Mouse (Mus musculus): ENCODE measurements around the gene Hlcs.

The Hlcs gene

GRCm38 (mm10) chr16:94246058-94246784, 67.2 kb downstream of the Hlcs start:
- no peak for DNase-seq

GRCm38 (mm10) chr16:94241126-94241525, 72.2 kb downstream of the Hlcs start:
- DNase-seq = peak; percentile 60 to 73

- no peak for DNase-seq
These were observed 73.2 kb downstream of the Hlcs start for GRCm38 (mm10) chr16:94240190-94240589.

- no peak for DNase-seq
These were observed 73.8 kb downstream of the Hlcs start for GRCm38 (mm10) chr16:94239567-94239966.

DNA sequence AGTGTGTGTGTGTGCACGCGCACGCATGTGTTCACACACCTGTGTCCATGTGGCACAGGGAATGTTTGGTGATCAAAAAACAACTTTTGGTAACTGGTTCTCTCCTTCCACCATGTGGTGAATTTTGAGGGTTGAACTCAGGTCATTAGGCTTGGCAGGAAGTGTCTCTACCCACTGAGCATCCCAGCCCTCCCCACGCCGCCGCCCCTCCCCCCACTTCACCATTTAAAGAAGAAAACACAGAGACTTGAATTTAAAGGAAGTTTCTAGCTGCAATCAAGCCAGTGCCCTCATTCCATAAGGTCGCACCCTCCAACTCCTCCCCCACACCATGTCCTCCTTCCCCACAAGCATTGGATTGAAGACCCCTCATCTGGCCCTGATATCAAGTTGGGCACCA, 74.2 kb downstream of the Hlcs start:
- DNase-seq = no peak

- DNase-seq = no peak
These were observed 76.3 kb downstream of the Hlcs start for GRCm38 (mm10) chr16:94237130-94237484.

DNA sequence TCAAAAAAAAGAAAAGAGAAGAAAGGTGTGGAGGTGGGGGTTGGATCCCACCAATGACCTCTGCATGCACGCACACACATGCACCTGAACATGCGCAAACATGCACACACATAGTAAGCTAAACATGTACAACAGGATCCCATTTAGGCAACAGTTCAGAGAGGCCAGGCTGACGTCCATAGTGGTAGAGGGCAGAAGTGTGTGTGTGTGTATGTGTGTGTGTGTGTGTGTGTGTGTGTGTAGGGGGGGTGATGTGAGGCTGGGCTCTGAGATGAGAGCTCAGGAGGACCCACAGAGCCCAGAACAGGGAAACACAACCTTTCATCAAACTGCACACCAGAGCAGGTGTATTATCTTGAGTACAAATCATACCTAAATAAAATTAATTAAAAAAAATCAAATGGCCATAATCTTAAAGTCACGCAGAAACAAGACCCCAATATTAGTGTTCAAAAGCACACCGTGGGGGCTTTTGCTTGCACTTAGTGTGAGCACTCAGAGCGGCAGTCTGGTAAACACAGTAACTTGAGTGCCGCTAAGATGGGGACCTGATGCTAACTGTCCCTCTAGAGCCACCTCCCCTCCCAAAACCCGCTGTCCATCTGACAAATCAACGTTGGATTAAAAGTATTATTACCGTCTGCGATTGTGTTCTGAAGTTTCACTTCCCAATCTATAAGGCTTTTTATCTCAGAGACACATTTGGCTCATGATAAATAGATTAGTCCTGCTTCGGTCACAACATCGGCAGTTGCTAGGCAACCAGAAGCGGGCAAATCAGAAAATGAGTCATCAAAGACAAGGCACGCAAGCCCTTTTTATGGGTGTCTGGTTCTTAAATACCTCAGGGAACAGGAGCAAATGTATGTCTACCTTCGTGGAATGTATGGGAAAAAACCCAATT, 76.9 kb downstream of the Hlcs start:
- DNase-seq = no peak

DNA sequence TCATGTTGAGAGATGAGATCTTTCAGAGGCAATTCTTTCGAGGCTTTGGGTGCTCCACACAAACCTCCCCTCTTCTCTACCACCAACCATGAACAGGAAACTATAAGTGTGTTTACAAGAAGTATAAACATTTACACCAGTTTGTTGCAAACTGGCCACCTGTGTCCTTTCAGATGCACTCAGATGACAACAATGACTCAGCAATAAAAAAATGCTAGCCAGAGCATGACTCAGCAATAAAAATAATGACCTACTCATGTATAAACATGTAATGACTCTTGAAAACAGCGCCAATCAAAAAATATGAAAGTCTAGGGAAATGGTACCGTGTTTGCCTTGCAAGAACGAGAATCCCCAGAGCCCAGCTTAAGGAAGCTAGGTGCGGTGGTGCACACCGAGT, 77.7 kb downstream of the Hlcs start:
- no peak for DNase-seq

- DNase-seq = no peak
These were observed 79.2 kb downstream of the Hlcs start for GRCm38 (mm10) chr16:94234202-94234601.

- DNase-seq = no peak
These were observed 82.3 kb downstream of the Hlcs start for GRCm38 (mm10) chr16:94230909-94231575.

GRCm38 (mm10) chr16:94230499-94230898, 82.9 kb downstream of the Hlcs start:
- no peak for DNase-seq

- DNase-seq = no peak
These were observed 83.5 kb downstream of the Hlcs start for GRCm38 (mm10) chr16:94229890-94230289.

DNA sequence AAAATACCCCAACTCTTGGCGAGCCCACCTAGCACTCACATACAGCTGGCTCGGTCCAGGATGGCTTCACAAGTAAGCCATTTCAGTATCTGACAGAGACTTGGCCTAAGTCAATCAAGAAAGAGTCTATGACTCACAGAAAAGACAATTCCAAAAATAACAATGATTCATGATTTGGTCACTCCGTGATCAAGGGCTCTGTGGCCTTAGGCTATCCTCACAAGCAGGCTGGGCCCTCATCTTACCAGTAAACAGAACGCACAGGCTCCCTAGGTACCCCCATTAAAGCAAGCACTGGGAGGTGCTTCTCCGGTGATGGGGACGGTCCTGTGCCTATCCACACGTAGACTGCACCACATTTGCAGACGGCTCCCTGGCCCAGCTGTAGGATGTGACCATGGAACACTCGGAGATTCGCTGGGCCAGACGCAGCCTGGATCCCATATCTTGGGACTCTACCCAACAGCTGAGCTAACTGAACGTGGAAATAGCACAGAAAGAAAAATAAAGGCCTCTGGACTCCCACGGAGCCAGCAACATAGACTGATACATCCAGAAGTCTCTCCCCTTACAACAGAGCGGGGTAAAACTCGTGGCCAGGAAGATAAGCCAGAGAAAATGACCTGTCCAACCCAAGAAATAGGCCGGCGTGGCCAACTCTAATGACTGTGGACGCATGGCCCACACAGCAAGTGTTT, 84.4 kb downstream of the Hlcs start:
- no peak for DNase-seq

DNA sequence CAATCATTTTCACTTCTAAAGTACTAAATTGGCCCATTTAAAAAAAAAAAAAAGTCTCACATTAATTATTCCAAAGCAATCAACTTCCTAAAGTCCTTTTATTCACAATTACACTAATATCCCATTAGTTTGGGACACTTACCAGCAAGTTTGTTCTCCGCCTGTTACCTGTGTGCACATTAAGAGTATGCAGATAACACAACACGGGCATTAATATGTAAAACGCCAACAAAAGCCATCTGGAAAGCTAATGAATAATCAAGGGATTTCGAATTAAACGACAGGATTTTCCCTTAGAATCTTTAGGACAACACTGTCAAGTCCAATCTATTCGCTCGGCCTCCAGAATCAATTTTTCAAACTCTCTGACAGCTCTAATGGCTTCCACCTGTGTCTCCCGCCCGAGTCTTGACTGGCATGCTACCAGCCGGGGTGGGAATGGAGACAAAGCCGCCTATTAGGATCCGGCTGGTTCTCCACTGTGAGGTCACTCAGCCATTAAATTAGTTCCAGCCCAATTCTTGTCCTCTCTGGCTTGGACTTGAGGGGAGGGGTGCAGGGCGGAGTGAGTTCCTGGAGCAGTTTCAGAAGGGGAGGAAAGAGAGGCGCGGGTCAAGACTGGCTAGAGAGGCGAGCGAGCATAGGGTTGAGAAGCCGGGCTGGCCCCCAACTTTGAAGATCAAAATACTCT, 85.9 kb downstream of the Hlcs start:
- no peak for DNase-seq

DNA sequence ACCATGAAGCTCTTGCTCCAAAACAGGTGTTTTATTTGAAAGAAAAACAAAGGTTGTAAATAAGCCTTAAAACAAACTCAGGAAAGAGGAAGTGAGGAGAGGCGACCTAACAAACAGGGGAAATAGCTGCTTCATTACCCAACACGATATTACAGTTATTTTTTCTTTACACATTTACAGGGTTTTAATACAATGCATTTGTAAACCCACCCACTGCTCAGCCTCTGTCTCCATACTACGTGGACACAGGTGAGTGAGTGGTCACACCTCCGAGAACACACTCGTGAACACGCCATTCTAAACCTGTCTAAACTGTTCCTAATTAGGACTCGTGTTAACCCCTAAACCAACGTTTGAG, 90.0 kb downstream of the Hlcs start:
- no peak for DNase-seq

DNA sequence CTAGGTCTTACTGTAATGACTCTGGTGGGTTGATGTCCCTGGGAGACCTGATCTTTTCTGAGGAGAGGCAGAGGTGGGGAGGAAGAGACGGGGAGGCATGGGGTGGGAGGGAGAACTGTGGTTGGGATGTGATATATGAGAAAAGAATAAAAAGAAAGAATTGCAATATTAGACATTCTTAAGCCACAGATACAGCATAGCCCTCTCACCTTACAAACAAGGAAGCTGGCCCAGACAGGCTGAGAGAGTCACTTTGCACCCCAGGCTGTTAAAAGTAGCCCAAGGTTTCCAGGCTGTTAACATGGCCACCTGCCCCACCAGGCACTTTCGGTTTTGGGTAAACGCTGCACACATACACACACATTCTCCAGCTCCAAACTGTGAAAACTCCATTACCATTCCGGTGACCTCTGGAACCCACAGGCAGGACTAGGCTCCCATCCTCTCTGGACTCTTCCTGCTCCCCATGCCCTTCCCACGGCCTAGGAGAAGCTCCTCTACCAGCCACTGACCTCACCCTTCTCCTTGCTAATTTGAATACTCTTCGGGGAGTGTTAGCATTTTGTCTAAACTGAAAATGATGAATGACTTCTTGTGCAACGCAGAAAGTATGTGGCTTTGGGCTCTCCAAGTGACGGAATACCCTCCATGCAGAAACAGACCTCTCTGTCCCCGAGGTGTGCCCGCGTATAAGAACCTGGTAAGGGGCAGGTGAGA, 90.6 kb downstream of the Hlcs start:
- DNase-seq = no peak

- DNase-seq = no peak
These were observed 102.5 kb downstream of the Hlcs start for GRCm38 (mm10) chr16:94210689-94211357.

- no peak for DNase-seq
These were observed 103.7 kb downstream of the Hlcs start for GRCm38 (mm10) chr16:94209626-94210025.

DNA sequence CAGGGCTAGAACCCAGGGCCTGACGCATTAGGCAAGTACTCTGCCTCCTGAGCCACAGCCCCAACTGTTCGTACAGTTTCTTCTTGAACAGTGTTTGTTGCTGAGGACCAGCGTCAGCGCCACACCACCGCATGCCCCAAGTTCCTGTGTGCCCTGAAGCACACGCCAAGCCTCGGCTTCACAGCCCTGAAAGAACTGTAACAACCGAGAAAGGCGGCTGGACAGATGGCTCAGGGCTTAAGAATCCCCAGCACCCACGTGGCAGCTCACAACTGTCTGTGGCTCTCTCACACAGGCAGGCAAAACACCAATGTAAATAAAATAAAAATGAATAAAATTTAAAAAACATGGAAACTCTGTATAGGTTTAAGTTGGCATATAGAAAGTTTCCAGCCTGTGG, 104.5 kb downstream of the Hlcs start:
- no peak for DNase-seq

DNA sequence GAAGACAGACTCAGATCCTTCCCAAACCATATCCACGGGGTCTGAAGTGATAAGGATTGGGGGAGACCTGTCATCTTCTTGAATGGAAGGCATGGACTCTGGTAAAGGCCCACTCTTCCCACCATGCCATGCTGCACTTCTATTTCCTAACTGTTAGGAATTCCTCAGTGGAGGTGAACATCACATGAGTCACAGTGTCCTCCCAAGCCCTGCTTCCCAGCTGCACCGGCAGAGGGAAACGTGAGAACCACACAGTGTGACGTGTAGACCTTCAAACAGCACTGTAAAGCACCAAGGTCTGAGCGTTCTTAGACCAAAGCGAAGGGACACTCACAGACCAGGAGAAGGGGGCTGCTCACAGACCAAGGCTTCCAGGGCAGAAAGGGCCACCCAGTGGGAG, 105.2 kb downstream of the Hlcs start:
- no peak for DNase-seq
